Mouse (Mus musculus) heart, adult 2 months (tissue): ENCODE results near the gene Fam213a. TPM values are rescaled to one million over a fixed set of nuclear protein-coding genes. Genes with fewer than 3 reads are reported as not detected.

Source experiments
- DNase-seq, 2 experiments: peaks; one replicate each; pipeline ENCODE4 v3.0.0; 2021
- H3K27ac ChIP-seq: fragments of 200-600 bp; 2 replicates; pipeline ENCODE4 v1.8.1; 2022
- H3K27me3 ChIP-seq: fragments of 200-500 bp; 2 replicates; pipeline ENCODE4 v1.6.1; 2012; ENCODE audit warnings: mild to moderate bottlenecking, low read length, inconsistent platforms, mixed read lengths; ENCODE audit not compliant: control insufficient read depth, insufficient read depth
- H3K36me3 ChIP-seq: fragments of 200-500 bp; 2 replicates; pipeline ENCODE4 v1.6.1; 2012; ENCODE audit warnings: low read length, inconsistent platforms; ENCODE audit not compliant: control insufficient read depth, insufficient read depth
- H3K4me1 ChIP-seq: fragments of 200-500 bp; 2 replicates; pipeline ENCODE4 v1.6.1; 2011; ENCODE audit warnings: low read length; ENCODE audit not compliant: control insufficient read depth, insufficient read depth
- H3K4me3 ChIP-seq: fragments of 200-600 bp; 2 replicates; pipeline ENCODE4 v1.8.1; 2022
- H3K79me2 ChIP-seq: fragments of 200-500 bp; replicated peaks from 2 replicates; pipeline ENCODE4 v1.6.1; 2012; ENCODE audit warnings: mild to moderate bottlenecking, inconsistent platforms, low read length, moderate library complexity, mixed read lengths; ENCODE audit not compliant: control insufficient read depth, insufficient read depth
- H3K9ac ChIP-seq: fragments of 200-500 bp; 2 replicates; pipeline ENCODE4 v1.6.1; 2012; ENCODE audit warnings: low read depth, mild to moderate bottlenecking, control low read depth, inconsistent platforms, low read length, mixed read lengths
- CTCF ChIP-seq: fragments of 200-600 bp; IDR thresholded peaks from 2 replicates; pipeline ENCODE4 v1.8.1; 2022; ENCODE audit warnings: antibody characterized with exemption, mild to moderate bottlenecking, moderate library complexity
- EP300 ChIP-seq: fragments of 200-500 bp; IDR thresholded peaks from 2 replicates; pipeline ENCODE4 v1.6.1; 2011; ENCODE audit warnings: low read depth, low read length, control low read depth; ENCODE audit not compliant: insufficient read depth
- POLR2A ChIP-seq: fragments of 200-500 bp; IDR thresholded peaks from 2 replicates; pipeline ENCODE4 v1.6.1; 2011; ENCODE audit warnings: mild to moderate bottlenecking, low read depth, low read length, control low read depth; ENCODE audit not compliant: insufficient read depth
- whole genome bisulfite sequencing: fragments of 180-500 bp; shearing (Covaris S2); methylation state at CpG from one replicate; pipeline ENCODE4 v1.1.7; 2018; 5-methylcytosine and 5-hydroxymethylcytosine counted together
- intact Hi-C: fragments of 180-260 bp; cut with DNase I; formaldehyde crosslinking; loops from one replicate; pipeline ENCODE4 v1.15.1; 2025
- polyA plus RNA-seq: library from polyadenylated mRNA; depleted of rRNA; stranded (reverse); fragments of >200 nt; gene quantifications from 2 replicates; pipeline ENCODE4 v1.2.3, GENCODE M21; 2012
- total RNA-seq, 2 experiments: library from RNA; stranded (reverse); gene quantifications; 2 replicates each; pipeline ENCODE4 v1.2.3; 2021

Gene Fam213a
- total and polyA plus RNA-seq, 3 experiments: 16.6 to 32.4 (median 27.1) TPM

DNA sequence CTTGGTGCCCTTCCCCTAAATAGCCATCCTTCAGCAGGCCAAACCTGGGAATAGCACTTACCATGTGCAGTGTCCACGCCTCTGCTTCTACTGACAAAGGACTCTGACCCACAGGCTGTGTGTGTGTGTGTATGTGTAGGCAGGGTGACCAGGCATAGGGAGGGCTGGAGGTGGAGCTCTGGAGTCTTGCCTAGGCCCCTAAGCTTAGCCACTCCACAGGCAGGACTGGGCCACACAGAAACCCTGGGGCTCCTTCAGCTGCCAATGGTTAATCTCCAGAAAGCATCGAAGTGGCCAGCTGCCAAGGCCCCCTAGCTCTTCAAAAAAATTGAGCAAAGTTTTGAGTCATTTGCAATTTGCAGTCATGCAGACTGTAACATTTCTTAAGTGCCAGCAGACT is 5.5 kb downstream of the Fam213a start:
- Histone ChIP-seq H3K4me1 (no peaks in the 10 kb centered on the region), H3K36me3 (no peaks in the 10 kb centered on the region), H3K9ac (no peak overlapping the region), H3K27ac (no peak overlapping the region), H3K4me3 (no peak overlapping the region), H3K27me3 (no peaks in the 10 kb centered on the region), H3K79me2 (no peaks in the 10 kb centered on the region)
- no peak for DNase-seq
- WGBS: 64% methylated on average over 2 of the region's 2 CpGs
- intact Hi-C loops: no loop called here
- no peak for TF ChIP-seq EP300
- TF ChIP-seq POLR2A: no peak
- no peak for TF ChIP-seq CTCF

DNA sequence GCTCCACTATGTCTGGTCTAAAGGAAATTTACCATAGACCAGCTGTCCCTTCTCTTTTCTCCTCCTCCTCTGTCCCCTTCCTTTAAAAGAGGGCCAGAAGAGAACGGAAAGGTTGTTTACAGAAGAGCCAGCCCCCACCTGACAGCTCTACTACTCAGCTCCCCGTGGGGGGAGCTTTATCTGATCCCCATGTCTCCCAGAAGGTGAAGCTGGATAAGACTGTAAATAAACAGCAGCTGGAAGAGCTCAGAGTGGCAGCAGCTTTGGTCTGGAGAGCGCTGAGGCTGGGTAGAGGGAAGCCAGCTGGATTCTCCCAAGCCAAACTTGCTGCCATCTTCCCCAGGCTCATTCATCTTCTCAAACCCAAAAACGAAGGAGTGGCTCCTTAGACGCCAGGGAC is 5.9 kb downstream of the Fam213a start:
- Histone ChIP-seq H3K4me1 (no peaks in the 10 kb centered on the region), H3K27ac (no peak overlapping the region), H3K9ac (no peak overlapping the region), H3K4me3 (no peak overlapping the region), H3K79me2 (no peaks in the 10 kb centered on the region), H3K36me3 (no peaks in the 10 kb centered on the region), H3K27me3 (no peaks in the 10 kb centered on the region)
- TF ChIP-seq EP300 (no peak), CTCF (no peak), POLR2A (no peak)
- intact Hi-C loops: no loop called here
- DNase-seq: no peak
- 44% methylated on average over 5 of the region's 5 CpGs for WGBS

DNA sequence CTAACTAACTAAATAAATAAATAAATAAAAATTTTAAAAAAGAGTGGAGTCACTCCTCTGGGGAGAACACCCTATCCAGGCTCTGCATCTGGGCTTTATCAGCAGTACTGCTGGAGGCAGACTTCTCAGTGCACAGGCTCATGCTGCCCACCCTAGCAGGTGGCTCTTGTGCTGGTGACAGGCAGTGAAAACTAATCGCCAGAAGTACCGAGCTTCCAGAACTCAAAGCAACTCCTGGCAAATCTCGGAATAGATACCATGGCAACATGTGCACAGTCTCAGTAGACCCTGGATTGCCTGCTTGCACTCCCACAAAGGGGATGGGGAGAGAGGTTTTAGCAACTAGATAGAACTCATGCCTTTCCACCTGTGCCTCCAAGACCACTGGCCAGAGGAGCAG is 6.7 kb downstream of the Fam213a start:
- intact Hi-C loops: no loop called here
- no peak for TF ChIP-seq EP300
- TF ChIP-seq POLR2A: no peak
- no peak for TF ChIP-seq CTCF
- no peak overlapping the region for H3K27ac ChIP-seq
- no peaks in the 10 kb centered on the region for H3K79me2 ChIP-seq
- H3K36me3 ChIP-seq: no peaks in the 10 kb centered on the region
- no peaks in the 10 kb centered on the region for H3K27me3 ChIP-seq
- 69% methylated on average over 3 of the region's 3 CpGs for WGBS
- H3K4me3 ChIP-seq: no peak overlapping the region
- no peak overlapping the region for H3K9ac ChIP-seq
- no peak for DNase-seq
- H3K4me1 ChIP-seq: no peaks in the 10 kb centered on the region

DNA sequence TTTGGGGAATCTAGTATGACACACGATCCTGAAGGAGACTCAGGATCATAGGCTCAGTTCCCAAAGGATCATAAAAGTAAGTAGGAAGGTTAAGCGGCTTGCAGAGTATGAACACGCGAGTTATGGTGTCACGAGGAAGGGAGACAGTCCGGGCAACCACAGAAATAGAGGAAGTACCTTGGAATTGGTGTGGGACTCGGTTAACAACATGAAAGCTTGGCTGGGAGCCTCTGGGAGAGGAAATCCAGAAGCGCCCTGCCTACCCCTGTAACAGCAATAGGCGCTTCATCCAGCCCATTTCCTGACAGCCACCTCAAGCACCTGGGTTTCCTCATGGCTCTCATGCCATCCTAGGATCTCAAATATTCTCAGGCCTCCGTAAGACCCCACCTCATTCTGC is 7.3 kb downstream of the Fam213a start:
- WGBS: 86% methylated on average over 10 of the region's 10 CpGs

DNA sequence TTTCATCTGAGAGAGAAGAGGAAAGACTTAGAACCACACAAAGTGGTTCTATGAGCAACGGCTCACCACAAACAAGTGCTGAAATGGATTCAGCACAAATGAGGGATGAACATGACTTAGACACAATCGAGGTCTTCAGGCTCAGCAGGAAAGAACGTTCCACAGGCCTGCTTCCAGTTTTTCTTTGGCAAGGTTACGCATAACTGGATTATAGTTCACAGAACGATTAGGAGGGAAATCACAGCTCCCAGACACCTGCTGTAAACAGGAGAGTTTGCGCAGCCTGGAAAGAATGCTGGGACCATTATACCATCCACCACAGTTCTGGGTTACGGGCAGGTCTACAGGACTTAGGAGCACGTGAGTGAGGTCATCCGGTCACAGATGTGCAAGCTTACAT is 7.9 kb downstream of the Fam213a start:
- TF ChIP-seq EP300: no peak
- no peak for TF ChIP-seq POLR2A
- TF ChIP-seq CTCF: no peak
- no peaks in the 10 kb centered on the region for H3K79me2 ChIP-seq
- WGBS: 78% methylated on average over 9 of the region's 9 CpGs
- H3K27ac ChIP-seq: no peak overlapping the region
- DNase-seq: no peak
- no peak overlapping the region for H3K9ac ChIP-seq
- no peaks in the 10 kb centered on the region for H3K27me3 ChIP-seq
- intact Hi-C loops: no loop called here
- H3K4me3 ChIP-seq: no peak overlapping the region
- H3K36me3 ChIP-seq: no peaks in the 10 kb centered on the region
- no peaks in the 10 kb centered on the region for H3K4me1 ChIP-seq

More for the DNA sequence above, 7.3 kb downstream of the Fam213a start:
- H3K36me3 ChIP-seq: no peaks in the 10 kb centered on the region
- no peak overlapping the region for H3K9ac ChIP-seq
- intact Hi-C loops: no loop called here
- no peaks in the 10 kb centered on the region for H3K79me2 ChIP-seq
- H3K27ac ChIP-seq: no peak overlapping the region
- no peak overlapping the region for H3K4me3 ChIP-seq
- no peak for DNase-seq
- no peaks in the 10 kb centered on the region for H3K4me1 ChIP-seq
- no peaks in the 10 kb centered on the region for H3K27me3 ChIP-seq
- TF ChIP-seq POLR2A: no peak

DNA sequence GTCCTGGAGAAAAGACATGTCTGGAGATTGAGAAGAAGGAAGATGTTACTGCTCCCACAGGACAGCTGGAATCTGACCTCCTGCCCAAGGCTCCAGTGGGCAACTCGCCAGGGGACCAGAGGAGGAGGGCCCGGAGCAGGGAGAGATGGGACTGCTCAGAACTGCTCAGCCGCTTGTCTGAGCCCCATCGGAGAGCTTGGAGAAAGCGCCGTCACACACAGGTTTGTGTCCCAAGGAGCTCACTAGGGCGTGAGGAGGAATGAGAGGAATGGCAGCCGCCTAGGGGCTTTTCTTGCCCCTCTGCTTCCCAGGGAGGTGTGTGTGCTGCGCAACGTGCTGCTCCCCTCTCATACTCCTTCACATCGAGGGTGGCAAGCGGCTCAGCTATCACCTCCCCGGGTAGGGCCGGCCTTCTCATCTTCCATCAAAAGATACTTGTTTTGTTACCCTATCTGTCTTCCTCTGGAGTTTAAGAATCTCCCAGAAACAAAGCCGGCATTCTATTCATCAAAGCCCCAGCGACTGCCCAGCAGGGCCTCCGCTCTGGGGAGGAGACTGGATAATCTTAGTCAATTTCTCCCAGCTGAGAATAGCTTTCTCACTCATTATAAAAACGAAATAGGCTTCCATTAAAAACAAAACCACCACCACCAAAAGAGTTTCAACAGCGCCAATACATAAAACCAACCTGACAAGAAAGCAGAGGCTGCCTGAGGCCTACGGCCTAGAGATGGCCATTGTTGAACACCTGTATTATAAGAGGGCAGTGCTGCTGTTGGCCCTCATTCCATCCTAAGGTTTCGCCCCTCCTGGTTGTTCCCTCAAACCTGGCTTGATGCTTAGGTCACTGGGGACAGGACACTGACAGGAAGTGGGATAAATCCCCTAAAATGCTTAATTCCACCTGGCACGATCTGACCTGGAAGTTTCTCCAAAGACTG is 9.1 kb downstream of the Fam213a start:
- Histone ChIP-seq H3K79me2 (no peaks in the 10 kb centered on the region), H3K27me3 (no peaks in the 10 kb centered on the region), H3K27ac (no peak overlapping the region), H3K4me1 (no peaks in the 10 kb centered on the region), H3K9ac (no peak overlapping the region), H3K4me3 (no peak overlapping the region), H3K36me3 (no peaks in the 10 kb centered on the region)
- DNase-seq: peak; percentile 14 to 47
- intact Hi-C loops: no loop called here
- TF ChIP-seq CTCF (no peak), EP300 (no peak), POLR2A (no peak)
- 48% methylated on average over 22 of the region's 22 CpGs for WGBS
